ENCODE assay signal across 7 mouse cellular contexts in the genomic region with DNA sequence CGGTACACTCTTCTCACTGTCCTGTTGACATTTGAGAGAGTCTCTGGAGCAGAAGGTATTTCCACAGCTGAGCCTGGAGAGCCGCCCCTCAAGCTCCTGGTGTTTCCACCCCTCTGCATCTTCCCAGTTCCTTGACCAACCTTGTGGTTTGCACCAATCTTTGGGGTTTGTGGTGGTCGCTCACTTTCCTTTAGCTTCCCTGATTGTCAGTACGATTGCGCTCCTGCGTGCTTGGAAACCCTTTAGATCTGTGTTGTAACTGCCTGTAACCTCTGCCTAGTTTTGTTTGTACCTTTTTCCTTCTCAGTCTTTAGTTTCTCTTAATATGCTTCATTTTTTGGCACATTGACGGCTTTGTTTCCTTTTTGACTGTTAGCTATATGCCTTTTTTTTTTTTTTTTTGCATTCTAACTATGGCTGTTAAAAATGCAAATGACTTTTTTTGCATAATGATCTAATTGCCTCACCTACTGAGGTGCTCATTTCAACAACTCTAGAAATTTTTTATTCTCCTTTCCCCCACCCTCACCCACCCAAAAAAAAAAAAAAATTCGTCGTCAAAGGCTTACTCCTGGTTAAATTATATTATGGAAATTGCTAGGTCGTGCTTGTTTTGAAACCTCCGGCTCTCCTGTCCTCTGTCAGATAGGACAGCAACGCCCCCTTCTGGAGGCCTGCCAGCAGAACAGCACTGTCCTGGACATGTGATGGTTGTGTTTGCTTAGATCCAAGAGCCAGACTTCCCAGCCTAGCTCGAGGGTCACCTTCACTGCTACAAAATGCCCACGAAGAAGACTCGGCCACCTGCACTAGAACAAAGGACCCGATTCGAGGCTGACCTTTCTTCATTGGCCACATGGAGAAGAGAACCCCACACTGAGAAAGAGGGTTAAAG. TPM values are rescaled to one million over a fixed set of nuclear protein-coding genes. Genes with fewer than 3 reads are reported as not detected.
DNase-seq lines count a peak whose midpoint lies in the region; ATAC-seq and TF ChIP-seq lines count a peak whose summit lies in the region.

No protein-coding gene starts in this region.

- peaks cover 38% of the 10 kb centered on the region for H3K4me1 ChIP-seq in embryonic facial prominence, embryonic 10.5 days
- H3K4me1 ChIP-seq in heart, embryonic 15.5 days (replicated peaks): peaks cover 25% of the 10 kb centered on the region

- H3K9ac ChIP-seq in heart, embryonic 15.5 days: no peak overlapping the region

- no peak overlapping the region for H3K27ac ChIP-seq in embryonic facial prominence, embryonic 10.5 days (replicated peaks)
- no peak overlapping the region for H3K27ac ChIP-seq in heart, embryonic 15.5 days
- no peak overlapping the region for H3K27ac ChIP-seq in left cerebral cortex, adult 2 months

- TF ChIP-seq CTCF in left cerebral cortex, adult 2 months (IDR thresholded peaks at IDR 0.05): peak; percentile 38

- peak; percentile 73 for DNase-seq in ES-CJ7 (ENCODE audit: low read depth, low spot score)
- DNase-seq in adrenal gland, adult 18-20 months (ENCODE audit: low spot score in 2 of 2): peak; percentile 69 to 80
- DNase-seq in embryonic facial prominence, embryonic 10.5 days (ENCODE audit: low spot score): peak; percentile 72
- peak; percentile 42 to 63 for DNase-seq in left cerebral cortex, adult 2 months (ENCODE audit: extremely low spot score in 1 of 2, low spot score in 2 of 2)
- peak; percentile 54 to 56 for DNase-seq in spleen, postnatal 36 days (ENCODE audit: low spot score in 2 of 2)

- H3K27me3 ChIP-seq in embryonic facial prominence, embryonic 10.5 days (replicated peaks; ENCODE audit: low read depth, poor library complexity, severe bottlenecking): 0 out of 2 replicates have a peak, but pooled peaks cover 19% of the 10 kb centered on the region
- H3K27me3 ChIP-seq in heart, embryonic 15.5 days: no peaks in the 10 kb centered on the region

- WGBS in embryonic facial prominence, embryonic 10.5 days: 53% methylated on average over 17 of the region's 17 CpGs
- 39% methylated on average over 17 of the region's 17 CpGs for WGBS in heart, embryonic 15.5 days

- H3K4me2 ChIP-seq in heart, embryonic 15.5 days: 0 out of 2 replicates have a peak overlapping the region, but pooled peaks have one; percentile 8

- no peak overlapping the region for H3K4me3 ChIP-seq in embryonic facial prominence, embryonic 10.5 days
- H3K4me3 ChIP-seq in heart, embryonic 15.5 days: no peak overlapping the region
- H3K4me3 ChIP-seq in left cerebral cortex, adult 2 months: no peak overlapping the region

- ATAC-seq in heart, embryonic 15.5 days (replicated peaks; ENCODE audit: insufficient number of reproducible peaks, insufficient read depth, low FRiP score, low read depth): peak; percentile 60
- peak; percentile 70 for ATAC-seq in megakaryocyte-erythroid progenitor cell, adult 5-6 weeks (replicated peaks; ENCODE audit: low FRiP score, low TSS enrichment, poor library complexity, severe bottlenecking)

- H3K36me3 ChIP-seq in embryonic facial prominence, embryonic 10.5 days (replicated peaks): no peaks in the 10 kb centered on the region
- H3K36me3 ChIP-seq in heart, embryonic 15.5 days: no peaks in the 10 kb centered on the region

- H3K9me3 ChIP-seq in embryonic facial prominence, embryonic 10.5 days: no peaks in the 10 kb centered on the region
- H3K9me3 ChIP-seq in heart, embryonic 15.5 days (replicated peaks): no peaks in the 10 kb centered on the region

- intact Hi-C loops in left cerebral cortex, adult 2 months (cut with DNase I): loop anchor here (5.0 to 10.0 kb wide), 4 partner anchors 110 to 340 kb away; a partner anchor contains a TSS

RNA-seq across cellular contexts. Expression of a gene that starts 57.5 kb away (rescaled TPM):
- 10 to 100 TPM; 36.3 to 48.5 TPM for total RNA-seq in adrenal gland, adult 18-20 months (2021)
- 83.4 and 85.8 TPM in 2 replicates for polyA plus RNA-seq in embryonic facial prominence, embryonic 10.5 days (2016; fragmentation: Nextera tagmentation; extraction: Ambion mirVana)
- polyA plus RNA-seq in heart, embryonic 15.5 days (2015; fragmentation: Nextera tagmentation; extraction: Ambion mirVana): 37.2 and 48.7 TPM in 2 replicates
- total RNA-seq in left cerebral cortex, adult 2 months (2021): 10 to 100 TPM; 64.0 to 66.9 TPM
- 79.4 and 80.8 TPM in 2 replicates for total RNA-seq in megakaryocyte-erythroid progenitor cell, adult 5-6 weeks (2014; fragmentation: Nextera tagmentation)
- total RNA-seq in megakaryocyte-erythroid progenitor cell, adult 5-6 weeks (2017): 63.8 and 72.3 TPM in 2 replicates
